In the genomic region with DNA sequence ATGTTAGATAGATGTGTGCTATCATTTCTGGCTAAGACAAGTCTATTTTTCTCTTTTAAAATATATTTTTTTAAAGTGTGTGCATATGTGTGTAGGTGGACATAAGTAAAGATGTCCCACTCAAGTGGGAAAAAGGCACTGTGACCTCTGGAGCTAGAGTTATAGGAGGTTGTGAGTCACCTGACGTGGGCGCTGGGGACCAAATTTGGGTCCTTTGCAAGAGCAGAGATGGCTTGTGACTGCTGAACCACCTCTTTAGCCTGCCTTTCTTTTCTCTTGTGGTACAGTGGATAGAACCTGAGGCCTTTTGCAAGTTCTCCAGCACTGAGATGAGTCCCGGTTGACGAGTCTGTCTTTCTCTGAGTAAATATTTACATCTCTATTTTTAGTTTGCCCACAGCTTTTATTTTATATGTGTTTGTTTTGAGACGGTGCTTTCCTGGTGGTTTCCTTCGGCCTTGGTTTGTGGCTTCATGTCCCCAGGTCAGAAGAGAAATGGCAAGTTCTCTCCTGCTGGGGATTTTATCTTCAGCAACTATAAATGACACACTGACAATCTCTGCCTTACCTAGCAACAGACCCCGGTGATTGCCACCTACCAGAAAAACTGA, we compare ENCODE assay signal across 15 mouse cellular contexts. TPM values are rescaled to one million over a fixed set of nuclear protein-coding genes. Genes with fewer than 3 reads are reported as not detected.
DNase-seq lines count a peak whose midpoint lies in the region; ATAC-seq lines count a peak whose summit lies in the region.
"Had no signal": no experiment of that assay in that cellular context is flagged by ENCODE, and none has a peak within 500 bp of the region (broad histone marks: within the 10 kb centered on the region; RNA-seq: fewer than 3 reads in every experiment).

No protein-coding gene starts in this region.

- no peak for ATAC-seq in hindbrain, embryonic 12.5 days (ENCODE audit: low FRiP score)
- no peak for ATAC-seq in hindbrain, embryonic 11.5 days (ENCODE audit: low FRiP score)
- peak; percentile 54 for ATAC-seq in CD4-positive, CD25-positive, alpha-beta regulatory T cell, adult 4 months
- no peak for ATAC-seq in hindbrain, embryonic 14.5 days (ENCODE audit: low FRiP score)
- no peak for ATAC-seq in neural tube, embryonic 13.5 days (ENCODE audit: low read depth)

- H3K4me3 ChIP-seq in hindbrain, embryonic 12.5 days: no peak overlapping the region
- no peak overlapping the region for H3K4me3 ChIP-seq in hindbrain, embryonic 11.5 days (ENCODE audit: low read depth, low read length)
- H3K4me3 ChIP-seq in hindbrain, embryonic 14.5 days (replicated peaks; ENCODE audit: low read length): no peak overlapping the region
- H3K4me3 ChIP-seq in neural tube, embryonic 13.5 days: no peak overlapping the region
- H3K4me3 ChIP-seq: embryonic facial prominence, embryonic 13.5 days; liver, embryonic 13.5 days; myocyte had no signal

- H3K9ac ChIP-seq in hindbrain, embryonic 12.5 days: no peak overlapping the region
- H3K9ac ChIP-seq in hindbrain, embryonic 11.5 days (ENCODE audit: low read depth, low read length): no peak overlapping the region
- 0 out of 2 replicates have a peak overlapping the region, but pooled peaks have one; percentile 33 for H3K9ac ChIP-seq in hindbrain, embryonic 14.5 days
- 0 out of 2 replicates have a peak overlapping the region, but pooled peaks have one; percentile 1 for H3K9ac ChIP-seq in neural tube, embryonic 13.5 days
- H3K9ac ChIP-seq: embryonic facial prominence, embryonic 13.5 days; liver, embryonic 13.5 days had no signal

- peak overlapping the region; percentile 45; the same call in 1 of the 2 replicates for H3K27ac ChIP-seq in hindbrain, embryonic 12.5 days
- no peak overlapping the region for H3K27ac ChIP-seq in hindbrain, embryonic 11.5 days (ENCODE audit: low read depth, low read length)
- peak overlapping the region; percentile 52 for H3K27ac ChIP-seq in hindbrain, embryonic 14.5 days
- peak overlapping the region; percentile 83 for H3K27ac ChIP-seq in neural tube, embryonic 13.5 days (replicated peaks)
- H3K27ac ChIP-seq: embryonic facial prominence, embryonic 13.5 days; liver, embryonic 13.5 days had no signal

- H3K4me1 ChIP-seq in hindbrain, embryonic 12.5 days: peaks cover 26% of the 10 kb centered on the region
- peaks cover 3% of the 10 kb centered on the region; the same call in 1 of the 2 replicates for H3K4me1 ChIP-seq in hindbrain, embryonic 11.5 days (replicated peaks; ENCODE audit: control insufficient read depth, insufficient read depth, low read length)
- peaks cover 23% of the 10 kb centered on the region for H3K4me1 ChIP-seq in hindbrain, embryonic 14.5 days (replicated peaks; ENCODE audit: control insufficient read depth, insufficient read depth, low read length)
- peaks cover 46% of the 10 kb centered on the region for H3K4me1 ChIP-seq in neural tube, embryonic 13.5 days (replicated peaks)

- no peak for DNase-seq in hindbrain, embryonic 11.5 days (ENCODE audit: low spot score)
- no peak for DNase-seq in hindbrain, embryonic 14.5 days (ENCODE audit: low spot score)
- DNase-seq in kidney, adult 11 months: no peak
- no peak for DNase-seq in adrenal gland, postnatal 25 days
- DNase-seq: cerebellum, postnatal 14 days; kidney, adult 18-20 months; liver, embryonic 13.5 days; lung, postnatal 4 days had no signal

- H3K4me2 ChIP-seq in hindbrain, embryonic 12.5 days (replicated peaks): no peak overlapping the region
- no peak overlapping the region for H3K4me2 ChIP-seq in hindbrain, embryonic 11.5 days (replicated peaks; ENCODE audit: low read depth, low read length)
- no peak overlapping the region for H3K4me2 ChIP-seq in hindbrain, embryonic 14.5 days (replicated peaks)
- H3K4me2 ChIP-seq in neural tube, embryonic 13.5 days: no peak overlapping the region
- H3K4me2 ChIP-seq: embryonic facial prominence, embryonic 13.5 days; heart, embryonic 11.5 days; liver, embryonic 13.5 days had no signal

- no peaks in the 10 kb centered on the region for H3K36me3 ChIP-seq in hindbrain, embryonic 12.5 days
- H3K36me3 ChIP-seq in hindbrain, embryonic 11.5 days (ENCODE audit: control insufficient read depth, insufficient read depth, low read length): no peaks in the 10 kb centered on the region
- no peaks in the 10 kb centered on the region for H3K36me3 ChIP-seq in hindbrain, embryonic 14.5 days (replicated peaks; ENCODE audit: control insufficient read depth, insufficient read depth)
- no peaks in the 10 kb centered on the region for H3K36me3 ChIP-seq in neural tube, embryonic 13.5 days
- H3K36me3 ChIP-seq: embryonic facial prominence, embryonic 13.5 days; liver, embryonic 13.5 days had no signal

- no peaks in the 10 kb centered on the region for H3K27me3 ChIP-seq in hindbrain, embryonic 12.5 days
- no peaks in the 10 kb centered on the region for H3K27me3 ChIP-seq in hindbrain, embryonic 11.5 days (ENCODE audit: control insufficient read depth, insufficient read depth, low read length)
- no peaks in the 10 kb centered on the region for H3K27me3 ChIP-seq in hindbrain, embryonic 14.5 days (ENCODE audit: control insufficient read depth, insufficient read depth, low read length)
- no peaks in the 10 kb centered on the region for H3K27me3 ChIP-seq in neural tube, embryonic 13.5 days
- H3K27me3 ChIP-seq: embryonic facial prominence, embryonic 13.5 days; liver, embryonic 13.5 days had no signal

- 0 out of 2 replicates have a peak, but pooled peaks cover 4% of the 10 kb centered on the region for H3K9me3 ChIP-seq in hindbrain, embryonic 12.5 days (replicated peaks)
- H3K9me3 ChIP-seq in hindbrain, embryonic 11.5 days (ENCODE audit: control insufficient read depth, low read length): no peaks in the 10 kb centered on the region
- H3K9me3 ChIP-seq in hindbrain, embryonic 14.5 days (ENCODE audit: control insufficient read depth, low read length): no peaks in the 10 kb centered on the region
- no peaks in the 10 kb centered on the region for H3K9me3 ChIP-seq in neural tube, embryonic 13.5 days
- H3K9me3 ChIP-seq: embryonic facial prominence, embryonic 13.5 days; G1E; liver, embryonic 13.5 days had no signal

- 79% methylated on average over 7 of the region's 7 CpGs for WGBS in hindbrain, embryonic 12.5 days
- 85% methylated on average over 7 of the region's 7 CpGs for WGBS in hindbrain, embryonic 11.5 days
- 72% methylated on average over 7 of the region's 7 CpGs for whole genome bisulfite sequencing in hindbrain, embryonic 14.5 days
- WGBS in neural tube, embryonic 13.5 days: 69% methylated on average over 7 of the region's 7 CpGs

RNA-seq across cellular contexts. Expression of a gene that starts 30.5 kb away (rescaled TPM):
- polyA plus RNA-seq in hindbrain, embryonic 12.5 days (2016; fragmentation: Nextera tagmentation; extraction: Ambion mirVana): 60.1 and 65.1 TPM in 2 replicates
- polyA plus RNA-seq in hindbrain, embryonic 11.5 days (2014; fragmentation: Nextera tagmentation; extraction: Ambion mirVana): 55.0 and 63.8 TPM in 2 replicates
- 10 to 100 TPM; 56.7 to 57.2 TPM for polyA plus RNA-seq in CD4-positive, CD25-positive, alpha-beta regulatory T cell, adult 4 months (2017; shearing (Covaris generic))
- 41.7 and 59.5 TPM in 2 replicates for polyA plus RNA-seq in hindbrain, embryonic 14.5 days (2014; fragmentation: Nextera tagmentation; extraction: Ambion mirVana)
- 51.4 and 52.4 TPM in 2 replicates for polyA plus RNA-seq in neural tube, embryonic 13.5 days (2015; fragmentation: Nextera tagmentation; extraction: Ambion mirVana)
- total RNA-seq in adrenal gland, postnatal 25 days (2021): 60.0 and 69.3 TPM in 2 replicates

RNA-seq across cellular contexts. Expression of a gene that starts 31.4 kb away (rescaled TPM):
- 53.3 and 54.0 TPM in 2 replicates for polyA plus RNA-seq in hindbrain, embryonic 12.5 days (2016; fragmentation: Nextera tagmentation; extraction: Ambion mirVana)
- 46.4 and 53.8 TPM in 2 replicates for polyA plus RNA-seq in hindbrain, embryonic 11.5 days (2014; fragmentation: Nextera tagmentation; extraction: Ambion mirVana)
- polyA plus RNA-seq in CD4-positive, CD25-positive, alpha-beta regulatory T cell, adult 4 months (2017; shearing (Covaris generic)): 10 to 100 TPM; 13.8 to 17.3 TPM
- polyA plus RNA-seq in hindbrain, embryonic 14.5 days (2014; fragmentation: Nextera tagmentation; extraction: Ambion mirVana): 32.4 and 32.8 TPM in 2 replicates
- polyA plus RNA-seq in neural tube, embryonic 13.5 days (2015; fragmentation: Nextera tagmentation; extraction: Ambion mirVana): 54.6 and 61.1 TPM in 2 replicates
- 41.5 and 41.6 TPM in 2 replicates for total RNA-seq in adrenal gland, postnatal 25 days (2021)

Comparison
In these comparisons a context has a peak if more than half of its experiments do, and no peak if none do; other contexts are left out.
1. H3K9ac ChIP-seq: peak in hindbrain, embryonic 14.5 days (single experiment) and neural tube, embryonic 13.5 days (single experiment); none in hindbrain, embryonic 12.5 days (single experiment) and hindbrain, embryonic 11.5 days (single experiment).